Mouse (Mus musculus) thymus, adult 18-20 months (tissue): ENCODE data around the gene Ccdc141.
A peak's percentile ranks its signal among the peaks of the same experiment; 100 is the strongest.

ENCODE experiments used
- DNase-seq, 2 experiments: peaks; one replicate each; pipeline ENCODE4 v3.0.0; 2022; ENCODE audit warnings: mixed read lengths in 2 of 2

Gene Ccdc141

DNA sequence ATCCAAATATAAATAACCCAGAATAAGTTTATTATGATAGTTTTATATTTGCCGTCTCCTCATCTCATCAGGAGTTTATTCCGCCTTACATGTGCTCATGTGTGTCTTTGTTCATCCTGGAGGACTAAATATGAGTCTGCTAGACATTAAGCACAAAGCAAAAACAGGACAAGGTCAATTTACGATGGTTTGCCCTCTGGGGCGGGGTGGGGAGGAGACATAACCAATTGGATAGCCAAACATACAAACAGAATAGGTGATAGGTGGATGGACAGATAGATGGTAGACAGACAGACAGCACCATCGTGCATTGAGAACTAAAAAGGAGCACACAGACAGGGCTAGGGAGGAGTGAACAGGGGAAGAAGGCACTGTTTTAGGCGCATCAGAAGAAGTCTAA lies 3.4 kb upstream of the Ccdc141 start:
- DNase-seq: no peak

DNA sequence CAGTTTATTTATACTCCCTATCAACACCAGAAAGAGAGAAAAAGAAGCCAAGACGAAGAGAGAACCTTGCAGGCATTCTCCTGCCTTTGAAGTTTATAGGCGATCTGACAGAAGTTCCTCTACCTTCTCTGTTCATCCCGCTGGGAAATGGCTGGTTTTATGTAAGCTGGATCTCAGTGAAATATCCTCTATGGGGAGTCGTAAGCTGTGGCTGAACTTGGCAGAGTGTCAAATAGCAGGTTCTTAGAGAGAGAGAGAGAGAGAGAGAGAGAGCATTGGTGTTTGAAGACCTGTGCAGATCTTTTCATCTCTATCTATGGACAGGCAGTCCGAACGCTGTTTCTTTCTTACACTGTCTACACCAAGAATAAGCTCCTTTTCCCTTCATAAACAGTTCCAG lies 2.9 kb upstream of the Ccdc141 start:
- no peak for DNase-seq

DNA sequence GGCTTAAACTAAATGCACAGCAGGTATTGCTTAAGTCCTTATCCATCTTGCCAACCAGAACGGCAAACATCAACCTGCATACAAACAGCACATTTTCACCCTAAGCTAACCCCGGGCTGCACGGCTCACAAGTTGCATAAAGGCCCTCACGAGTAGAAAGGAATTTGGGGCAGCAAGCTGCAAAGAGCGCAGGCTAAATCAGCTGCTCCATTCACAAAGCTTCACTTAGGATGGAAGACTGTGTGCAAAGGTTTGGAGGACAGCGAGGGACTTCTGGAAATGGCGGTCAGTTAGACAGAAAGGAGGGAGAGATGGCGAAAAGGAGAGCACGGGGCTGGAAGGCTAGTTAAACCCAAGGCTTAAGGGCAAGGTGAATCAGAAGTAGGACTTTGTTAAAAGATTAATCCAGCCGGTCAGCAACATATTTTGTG lies 1.8 kb upstream of the Ccdc141 start:
- no peak for DNase-seq

DNA sequence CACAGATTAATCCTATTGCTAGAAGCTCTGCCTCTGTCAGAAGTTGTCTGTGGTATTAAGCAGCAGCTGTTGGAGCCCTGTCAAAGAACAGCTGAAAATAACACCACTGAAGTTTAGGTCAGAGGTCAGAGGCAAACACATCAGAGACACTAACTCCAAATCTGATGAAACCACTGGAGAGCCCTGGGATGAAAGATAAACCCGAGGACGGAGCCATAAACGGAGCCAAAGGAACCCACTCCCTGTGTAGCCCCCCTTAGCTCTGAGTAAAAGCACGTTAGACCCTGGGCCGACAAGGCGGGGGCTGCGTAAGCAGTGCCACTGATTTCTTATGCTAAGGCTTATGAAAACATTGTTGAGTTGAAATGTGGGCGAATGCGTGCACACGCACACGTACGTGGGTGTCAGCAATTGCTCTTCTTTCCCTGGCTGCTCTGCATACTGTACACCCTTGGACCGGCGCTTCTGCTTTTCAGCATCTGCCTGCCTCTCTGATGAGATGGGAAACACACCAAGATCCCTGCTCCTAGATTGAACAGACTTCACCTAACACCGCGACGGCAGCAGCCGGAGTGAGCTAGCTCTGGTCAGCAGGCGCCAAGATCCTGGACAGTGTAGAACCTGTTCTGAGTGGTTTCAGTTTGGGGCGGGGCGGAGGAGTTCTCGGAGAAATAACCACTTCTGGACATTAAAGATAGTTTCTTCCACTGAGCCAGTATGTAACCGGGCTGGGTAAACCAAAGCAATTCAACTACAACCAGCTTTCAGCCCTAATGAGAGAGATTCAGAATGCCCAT lies 1.2 kb upstream of the Ccdc141 start:
- no peak for DNase-seq

DNA sequence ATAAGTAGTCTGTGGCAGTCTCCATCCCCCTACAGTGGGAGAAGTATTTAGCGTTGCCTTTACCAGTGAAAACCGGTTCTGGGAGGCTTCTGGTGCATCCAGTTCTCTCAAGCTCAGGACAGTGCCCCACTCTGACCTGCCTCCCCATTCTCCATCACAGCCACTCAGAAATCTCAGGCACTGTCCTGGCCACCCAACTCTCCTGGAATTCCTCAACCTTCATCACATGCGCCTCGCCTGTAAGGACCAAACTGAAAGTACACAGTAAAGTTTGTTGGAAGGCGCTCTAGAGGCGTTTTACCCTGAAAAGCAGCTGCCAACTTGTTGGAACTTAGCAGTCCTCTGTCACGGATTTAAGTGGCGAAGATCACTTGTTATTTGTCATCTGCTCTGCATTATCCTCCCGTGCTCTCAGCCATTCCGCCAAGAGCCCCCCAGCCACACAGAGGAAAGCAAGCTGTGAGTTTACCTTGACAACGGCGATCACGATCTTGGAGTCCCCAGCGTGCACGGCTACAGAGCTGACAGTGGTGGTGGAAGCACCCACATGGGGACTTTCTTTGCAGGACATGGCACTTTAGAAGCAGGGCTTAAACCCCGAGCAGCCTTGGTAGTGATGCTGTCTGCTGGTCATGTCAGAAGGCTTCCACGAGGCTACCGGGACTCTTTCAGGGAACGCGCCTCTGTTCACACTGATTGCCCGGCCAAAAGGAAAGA lies 362 bp downstream of the Ccdc141 start:
- DNase-seq: peak in 1 of 2 experiments; percentile 26

DNA sequence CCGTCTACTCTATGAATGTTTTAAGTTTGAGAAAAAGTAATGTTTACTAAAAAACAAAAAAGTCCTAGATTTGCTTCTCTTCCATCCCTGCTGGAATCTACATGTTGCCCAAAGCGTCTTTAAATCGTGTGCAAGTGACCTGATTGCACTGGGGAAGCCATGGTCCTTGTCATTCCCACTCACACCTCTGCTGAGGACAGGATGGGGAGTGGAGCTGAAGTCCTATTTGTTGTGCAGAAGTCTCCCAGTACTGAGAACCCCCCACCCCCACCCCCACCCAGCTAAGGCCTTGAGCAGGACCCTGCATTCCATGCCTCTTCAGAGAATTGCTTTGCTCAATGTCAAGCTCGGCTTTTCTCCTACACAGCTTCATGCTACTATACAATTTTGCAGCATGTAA lies 1.2 kb downstream of the Ccdc141 start:
- DNase-seq: no peak

DNA sequence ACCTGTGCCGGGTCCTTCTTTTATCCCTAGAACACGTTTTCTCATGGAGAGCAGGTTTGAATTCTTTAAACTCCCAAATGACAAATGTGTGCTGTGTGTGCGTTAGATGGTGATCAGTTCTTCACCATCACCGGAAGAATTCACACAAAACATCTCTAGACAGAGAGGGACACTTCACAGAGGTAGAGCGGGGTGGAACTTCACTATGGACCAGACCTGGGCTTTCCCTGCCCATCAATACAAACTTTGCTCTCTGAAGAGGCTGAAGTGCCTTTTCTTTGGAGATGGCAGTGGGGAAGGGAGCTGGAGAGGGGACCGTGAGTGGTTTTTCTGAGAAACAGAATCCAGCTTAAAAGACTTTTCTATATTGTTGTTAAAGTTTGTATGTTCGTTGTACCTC lies 1.7 kb downstream of the Ccdc141 start:
- DNase-seq: no peak

DNA sequence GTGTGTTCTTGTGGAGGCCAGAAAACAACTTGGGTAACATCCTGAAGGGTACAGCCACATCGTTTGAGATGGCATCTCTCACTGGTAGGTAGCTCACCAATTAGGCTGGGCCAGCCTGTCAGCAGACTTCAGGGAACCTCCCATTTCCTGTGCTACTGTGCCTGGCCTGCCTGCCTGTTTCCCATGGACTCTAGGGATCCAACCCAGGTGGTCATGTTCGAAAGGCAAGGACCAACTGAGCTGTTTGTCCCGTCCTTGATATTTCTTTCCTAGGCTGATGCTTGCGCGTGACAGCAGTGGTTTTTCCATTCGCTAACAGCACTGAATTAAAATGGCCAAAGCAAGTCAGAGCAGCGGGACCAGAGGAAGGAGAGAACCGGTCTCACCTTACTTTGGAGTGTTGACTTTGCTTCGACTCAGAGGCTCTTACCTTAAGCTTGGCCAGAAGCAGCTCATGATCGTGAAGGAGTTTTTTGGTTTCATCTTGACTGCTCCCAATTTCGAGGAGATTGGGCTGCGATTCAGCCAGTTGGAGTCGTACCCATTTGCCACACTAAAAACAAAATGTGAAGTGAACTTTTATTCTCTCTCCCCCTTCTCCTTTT lies 2.3 kb downstream of the Ccdc141 start:
- DNase-seq: no peak

DNA sequence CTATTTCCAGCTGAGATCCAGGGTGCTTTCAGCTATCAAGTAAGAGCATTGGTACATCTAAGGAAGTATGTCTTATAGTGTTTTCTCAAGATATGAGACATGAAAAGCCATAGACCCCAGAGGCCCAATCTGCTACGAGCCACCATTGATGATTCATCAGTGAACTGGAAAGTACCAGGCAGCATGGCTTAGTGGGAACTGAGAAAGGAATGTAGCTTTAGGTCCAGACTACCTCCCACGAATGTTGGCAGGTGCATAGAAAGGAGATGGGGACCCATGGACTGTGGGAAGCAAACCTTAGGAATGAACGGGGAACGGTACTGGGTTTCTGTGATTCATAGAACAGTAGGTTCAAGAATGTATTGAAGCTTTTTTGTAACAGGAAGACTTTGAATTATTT lies 4.1 kb downstream of the Ccdc141 start:
- no peak for DNase-seq

DNA sequence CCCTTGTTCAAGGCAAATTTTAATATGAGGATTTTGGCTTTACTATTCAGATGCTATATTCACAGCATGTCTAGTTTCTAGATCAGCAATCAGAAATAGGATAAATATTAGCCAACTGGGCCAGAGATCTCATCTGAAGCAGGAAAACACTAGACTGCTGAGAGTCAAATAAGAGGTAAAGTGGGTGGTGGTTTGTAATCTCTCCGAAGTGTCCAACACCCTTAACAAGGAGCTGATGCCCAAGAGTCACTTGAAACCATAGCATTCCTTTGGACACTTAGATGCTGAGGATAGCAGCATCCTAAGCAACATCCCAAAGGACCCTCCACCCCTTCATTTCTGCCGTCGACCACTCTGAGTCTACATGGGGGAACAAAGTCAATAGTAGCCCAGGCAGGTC lies 5.8 kb downstream of the Ccdc141 start:
- no peak for DNase-seq

DNA sequence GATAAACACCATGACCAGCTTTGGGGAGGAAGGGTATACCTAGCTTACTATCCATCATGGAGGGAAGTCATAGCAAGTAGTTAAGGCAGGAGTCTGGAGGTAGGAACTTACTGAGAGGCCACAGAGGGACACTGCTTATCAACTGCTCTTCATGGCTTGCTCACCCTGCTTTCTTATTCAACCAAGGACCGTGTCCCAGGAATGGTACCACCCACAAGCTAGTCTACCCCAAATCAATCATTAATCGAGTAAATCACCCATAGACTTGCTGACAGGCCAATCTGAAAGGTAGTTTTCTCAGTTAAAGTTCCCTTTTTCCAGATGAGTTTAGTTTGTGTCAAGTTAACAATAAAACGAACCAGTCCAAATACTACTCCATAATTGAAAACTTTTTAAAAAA lies 7.1 kb downstream of the Ccdc141 start:
- DNase-seq: no peak

DNA sequence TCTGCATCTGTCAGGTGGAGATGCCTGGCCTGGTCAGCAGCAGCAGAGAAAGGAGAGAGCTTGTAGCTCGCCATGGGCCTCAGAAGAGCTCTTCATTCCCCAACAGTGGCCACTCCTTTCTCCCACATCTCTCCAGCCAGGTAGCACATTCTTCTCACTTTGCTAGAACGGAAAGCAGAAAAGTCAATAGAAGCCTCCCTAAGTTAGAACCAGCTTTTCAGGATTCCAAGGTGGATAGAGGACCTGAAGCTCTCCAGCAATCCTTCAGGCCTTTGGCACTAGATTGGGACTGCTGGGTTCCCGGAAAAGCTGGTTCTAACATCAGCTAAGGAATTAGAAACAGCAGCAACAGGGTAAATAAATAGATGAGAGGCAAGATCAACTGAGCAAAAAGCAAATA lies 8.3 kb downstream of the Ccdc141 start:
- no peak for DNase-seq

DNA sequence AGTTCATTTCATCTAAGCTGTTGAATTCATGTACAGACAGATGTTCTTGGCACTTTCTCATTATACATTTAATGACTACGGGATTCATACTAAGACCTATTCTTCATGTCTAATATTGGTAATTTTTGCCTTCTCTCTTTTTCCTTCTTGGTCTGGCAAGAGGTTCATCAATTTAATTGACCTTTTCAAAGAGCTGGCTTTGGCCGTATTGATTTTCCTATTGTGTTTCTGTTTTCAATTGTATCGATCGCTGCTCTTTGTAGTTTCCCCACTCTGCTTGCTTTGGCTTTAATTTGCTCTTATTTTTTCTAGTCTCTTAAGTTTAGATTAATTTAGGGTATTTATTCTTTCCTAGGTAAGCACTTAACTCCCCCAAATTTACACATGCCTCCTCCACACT lies 12.9 kb downstream of the Ccdc141 start:
- no peak for DNase-seq

DNA sequence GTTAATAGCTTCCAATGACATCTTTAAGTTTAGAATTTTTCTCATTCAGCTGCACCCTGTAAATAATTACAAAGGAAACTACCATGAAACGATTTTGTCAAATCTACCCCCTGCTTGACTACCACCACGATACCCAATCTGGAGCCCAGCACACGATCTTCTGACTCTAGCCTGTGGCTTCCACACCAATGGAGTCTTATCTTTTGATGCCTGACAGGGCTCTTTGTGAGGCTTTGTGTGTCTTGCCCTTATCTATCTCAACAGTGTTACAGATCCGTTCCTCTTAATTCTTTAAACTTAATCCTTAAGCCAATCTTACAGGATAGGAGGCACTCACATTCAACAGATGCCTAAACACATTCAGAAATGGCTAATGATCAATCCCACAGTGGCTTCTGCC lies 16.4 kb downstream of the Ccdc141 start:
- no peak for DNase-seq

DNA sequence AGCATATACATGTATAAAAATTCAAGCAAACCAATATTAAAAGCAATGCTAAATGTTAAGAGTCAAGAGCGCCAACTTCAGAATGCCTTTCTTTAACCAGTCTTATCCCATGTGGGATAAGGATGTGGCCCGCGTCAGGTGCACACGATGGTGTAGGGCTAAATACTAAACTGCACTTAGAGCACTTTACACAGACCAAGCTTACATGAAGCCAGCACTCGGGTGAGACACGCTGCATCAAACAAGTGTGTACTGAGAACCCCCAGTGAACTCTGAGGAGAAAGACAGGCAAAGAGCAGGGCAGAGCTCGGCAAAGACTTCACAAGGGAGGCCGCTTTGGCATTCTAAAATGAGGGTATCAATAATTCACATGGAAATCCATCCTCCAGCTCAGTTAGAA lies 19.2 kb downstream of the Ccdc141 start:
- DNase-seq: no peak

DNA sequence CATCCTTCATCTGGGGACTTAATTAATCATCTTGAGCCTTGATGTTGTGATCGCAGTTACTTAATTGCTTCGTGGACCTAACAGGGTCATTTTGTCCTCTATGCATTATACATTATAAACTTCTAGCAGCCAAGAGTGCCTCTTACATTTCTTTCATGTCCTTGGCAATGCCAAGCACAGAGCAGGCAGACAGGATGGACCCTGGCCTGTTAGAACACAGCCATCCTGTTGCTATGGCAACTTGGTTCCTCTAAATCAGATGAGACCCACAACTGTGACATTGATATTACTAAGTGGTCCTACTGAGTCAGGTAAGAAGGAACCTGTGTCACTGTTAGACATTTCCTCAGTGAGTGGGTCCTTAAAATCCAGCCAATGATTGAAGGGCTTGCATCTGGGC lies 20.9 kb downstream of the Ccdc141 start:
- no peak for DNase-seq

DNA sequence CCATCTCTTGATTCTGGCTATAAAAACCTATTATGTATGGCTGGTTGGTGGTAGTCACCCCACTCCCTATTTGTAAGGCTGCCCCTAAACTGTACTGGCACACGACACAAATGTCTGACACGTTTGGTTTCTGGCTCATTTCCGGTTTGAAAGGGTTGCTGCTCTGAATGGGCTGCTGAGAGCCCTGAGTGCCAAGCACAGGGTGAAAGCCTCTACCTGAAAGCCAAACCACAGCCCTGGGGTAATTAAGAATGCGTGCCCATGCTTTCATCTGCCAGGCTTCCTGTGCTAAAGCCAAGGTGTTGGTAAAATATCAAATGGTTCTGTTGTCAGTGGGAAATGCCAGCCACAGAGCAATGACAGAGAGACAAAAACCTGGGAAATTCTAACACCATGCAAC lies 22.2 kb downstream of the Ccdc141 start:
- no peak for DNase-seq

DNA sequence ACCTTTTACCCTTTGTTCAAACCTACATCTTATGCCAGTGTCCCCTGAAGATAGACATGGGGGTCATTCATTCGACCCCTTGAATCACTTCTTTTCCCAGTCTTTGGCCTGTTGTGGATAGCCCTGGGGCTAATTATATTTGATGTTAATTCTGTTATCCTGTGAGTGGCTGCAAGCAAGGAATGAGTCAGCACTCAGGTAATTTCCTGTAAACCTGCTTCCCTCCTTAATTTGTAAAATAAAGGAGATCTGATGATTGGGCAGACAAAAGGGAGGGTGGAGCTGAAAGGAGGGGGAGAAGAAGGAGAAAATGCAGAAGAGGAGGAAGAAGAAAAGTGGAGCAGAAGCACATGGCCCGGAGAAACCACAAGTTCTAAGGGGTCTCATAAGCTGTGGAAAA lies 23.5 kb downstream of the Ccdc141 start:
- DNase-seq: no peak

DNA sequence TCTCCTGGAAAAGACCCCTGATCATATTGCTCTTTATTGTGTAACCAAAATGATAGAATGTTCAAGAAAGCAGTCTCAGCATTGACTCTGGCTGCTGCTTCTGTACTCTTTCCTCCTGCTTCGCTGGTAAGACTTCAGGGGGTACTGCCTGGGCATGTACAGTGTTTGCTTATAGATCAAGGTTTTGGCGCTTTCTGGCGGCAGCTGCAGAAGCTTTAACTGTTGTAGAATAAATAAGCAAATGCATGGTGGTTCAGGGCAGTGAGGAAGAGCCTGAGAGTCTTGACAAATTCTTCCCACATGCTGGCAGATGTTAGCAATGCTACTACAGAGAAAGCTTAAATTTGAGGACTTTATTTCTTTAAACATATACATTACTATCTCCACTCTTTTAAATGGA lies 24.1 kb downstream of the Ccdc141 start:
- no peak for DNase-seq

DNA sequence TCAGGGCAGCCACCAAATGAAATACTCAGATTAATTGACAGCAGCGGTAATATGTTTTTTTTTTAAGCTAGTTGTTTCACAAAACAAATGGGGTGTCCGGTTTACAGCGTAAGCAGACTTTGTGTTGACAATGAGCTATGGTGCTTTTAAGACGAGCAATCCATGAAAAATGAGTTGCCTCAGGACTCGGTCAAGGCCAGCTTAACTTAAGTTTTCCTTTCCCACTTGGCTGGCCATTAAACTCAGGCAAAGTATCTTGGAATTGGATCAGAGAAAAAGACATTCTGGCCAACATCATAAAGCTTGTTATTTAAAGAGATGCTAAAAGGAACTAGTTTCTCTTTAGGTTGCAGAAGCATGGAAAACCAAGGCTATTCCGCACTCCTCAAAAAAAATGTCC lies 26.9 kb downstream of the Ccdc141 start:
- no peak for DNase-seq

DNA sequence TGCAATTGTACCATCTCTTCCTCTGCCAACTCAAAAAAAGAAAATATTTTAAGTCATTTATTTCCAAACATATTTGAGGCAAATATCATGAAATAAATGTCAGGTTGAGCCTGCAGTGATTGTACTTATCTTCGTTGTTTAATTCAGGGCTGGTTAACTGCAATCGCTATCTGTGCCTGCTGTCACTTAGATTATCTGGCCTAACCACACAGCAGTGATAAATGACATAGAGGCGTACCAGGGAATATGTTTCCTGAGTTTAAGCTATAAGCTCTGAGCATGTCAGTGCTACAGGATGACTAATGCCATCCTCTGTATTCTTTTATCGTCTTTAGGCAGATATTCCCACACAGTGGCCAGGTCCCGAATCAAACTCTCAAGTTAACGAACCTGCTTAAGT lies 31.6 kb downstream of the Ccdc141 start:
- no peak for DNase-seq

DNA sequence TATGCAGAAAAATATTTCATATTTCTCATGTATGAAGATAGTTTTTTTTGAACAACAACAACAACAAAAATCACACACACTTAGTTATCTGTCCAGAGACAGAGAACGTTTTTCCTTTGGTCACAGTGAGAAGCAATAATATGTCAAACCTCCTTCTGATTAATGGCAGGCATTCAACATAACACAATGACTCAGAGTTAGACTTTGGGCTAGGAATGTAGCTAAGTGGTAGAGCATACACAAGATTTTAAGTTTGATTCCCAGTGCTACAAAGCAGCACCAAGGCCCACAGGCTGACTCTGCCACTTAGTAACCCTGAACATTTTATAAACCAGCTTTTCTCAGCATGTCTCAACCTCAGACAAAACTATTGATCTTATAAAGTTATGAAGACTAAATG lies 35.5 kb downstream of the Ccdc141 start:
- no peak for DNase-seq

DNA sequence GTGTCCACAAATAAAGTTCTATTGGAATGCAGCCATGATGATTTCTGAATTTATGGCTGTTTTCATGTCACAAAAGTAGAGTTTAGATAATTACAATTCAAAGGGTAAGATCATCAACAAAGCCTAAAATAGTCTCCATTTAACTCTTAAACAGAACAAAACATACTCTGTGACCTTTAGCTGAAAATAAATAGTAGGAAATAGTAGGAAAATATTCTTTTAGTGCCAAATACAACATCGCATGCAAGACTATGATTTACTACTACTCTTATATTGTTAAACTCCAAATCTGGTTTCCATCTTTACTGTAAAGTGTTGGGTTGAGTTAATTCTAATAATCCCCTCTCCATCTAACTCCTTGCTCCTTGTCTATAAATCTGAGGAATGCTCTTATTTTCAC lies 37.0 kb downstream of the Ccdc141 start:
- DNase-seq: no peak

DNA sequence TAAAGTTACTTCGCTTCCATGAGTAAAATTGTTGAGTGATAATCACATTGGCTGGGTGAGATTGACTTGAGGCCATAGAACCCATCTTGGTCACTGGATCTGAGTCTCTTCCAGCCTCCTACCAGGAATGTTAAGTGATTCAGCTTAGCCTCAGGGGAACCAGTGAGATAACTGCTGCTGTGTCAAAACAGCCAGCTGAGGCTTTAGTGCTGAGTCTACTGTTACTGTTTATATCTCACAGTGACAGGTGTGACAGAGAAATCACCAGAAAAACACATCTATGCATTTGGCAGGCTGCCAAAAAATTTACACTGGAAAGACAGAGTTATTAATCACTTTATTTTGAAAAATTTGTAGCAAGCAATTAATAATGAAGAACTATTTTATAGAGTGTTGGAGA lies 43.5 kb downstream of the Ccdc141 start:
- no peak for DNase-seq
